Mouse (Mus musculus): ENCODE measurements at regions not wholly inside any gene's neighbourhood (a gene's known extent, or its start where the extent isn't known, plus 50 kb on each side); places are given as distances from the start of the nearest gene placed in this dataset.

DNA sequence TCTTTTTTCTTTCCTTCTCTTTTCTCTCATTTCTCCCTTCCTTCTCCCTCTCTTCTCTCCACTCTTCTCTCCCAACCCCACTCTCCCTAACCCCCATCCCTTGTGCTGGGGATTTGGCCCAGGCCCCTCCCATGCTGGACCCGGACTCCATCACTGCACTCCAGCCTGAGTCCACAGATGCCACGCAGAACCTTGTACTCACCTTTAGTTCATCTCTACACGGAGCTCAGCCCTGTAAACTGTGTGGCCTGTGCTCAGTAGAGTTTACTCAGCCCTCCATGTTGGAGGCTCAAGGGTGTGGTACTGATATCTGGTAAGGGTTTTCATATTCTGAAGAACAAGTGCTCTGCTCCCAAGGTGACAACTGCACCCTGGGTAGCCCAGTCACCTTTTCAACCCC, 72.1 kb downstream of the Il9r start:
- TF ChIP-seq POLR2A (IDR thresholded peaks at IDR 0.05; ENCODE audit: low read depth, low read length) (no peak), NELFE (IDR thresholded peaks at IDR 0.05; ENCODE audit: low read depth, low read length) (no peak), JUN (IDR thresholded peaks at IDR 0.05; ENCODE audit: insufficient read depth, low read depth, low read length) (no peak), CTCF (conservative IDR thresholded peaks at IDR 0.05 in 1 of 2, IDR thresholded peaks at IDR 0.05 in 1 of 2; ENCODE audit: low read depth in 2 of 2, low read length in 2 of 2) (no peak), MAZ (IDR thresholded peaks at IDR 0.05; ENCODE audit: low read depth, low read length) (no peak), KAT2A (IDR thresholded peaks at IDR 0.05; ENCODE audit: insufficient replicate concordance, low read length) (no peak), MXI1 (IDR thresholded peaks at IDR 0.05; ENCODE audit: low read depth, low read length) (no peak), SMC3 (IDR thresholded peaks at IDR 0.05; ENCODE audit: low read depth, low read length) (no peak), SIN3A (IDR thresholded peaks at IDR 0.05; ENCODE audit: low read length) (no peak), TBP (conservative IDR thresholded peaks at IDR 0.05; ENCODE audit: low read depth, low read length) (no peak), HCFC1 (IDR thresholded peaks at IDR 0.05; ENCODE audit: low read depth, low read length) (no peak), NRF1 (IDR thresholded peaks at IDR 0.05; ENCODE audit: low read depth, low read length) (no peak), EP300 (IDR thresholded peaks at IDR 0.05; ENCODE audit: low read length) (no peak), USF1 (IDR thresholded peaks at IDR 0.05; ENCODE audit: low read depth, low read length) (no peak)

Measured in CH12.LX (cell line).